Mouse (Mus musculus) myocyte (in vitro differentiated cells): ENCODE data around the gene Slc25a24. TPM values are rescaled to one million over a fixed set of nuclear protein-coding genes. Genes with fewer than 3 reads are reported as not detected.

ENCODE experiments used
- H3K27me3 ChIP-seq: one replicate; pipeline ENCODE4 v1.6.1; 2011; ENCODE audit not compliant: control insufficient read depth, insufficient read depth, insufficient read length
- H3K36me3 ChIP-seq: one replicate; pipeline ENCODE4 v1.6.1; 2011; ENCODE audit not compliant: control insufficient read depth, insufficient read depth
- H3K4me2 ChIP-seq: one replicate; pipeline ENCODE4 v1.6.1; 2011; ENCODE audit warnings: low read depth, control low read depth
- H3K4me3 ChIP-seq: one replicate; pipeline ENCODE4 v1.5.1; 2011; ENCODE audit warnings: mild to moderate bottlenecking, control low read depth, moderate library complexity
- H3K79me2 ChIP-seq: one replicate; pipeline ENCODE4 v1.6.1; 2011; ENCODE audit not compliant: control insufficient read depth, insufficient read depth
- H3ac ChIP-seq: one replicate; pipeline ENCODE4 v1.6.1; 2011; ENCODE audit not compliant: control insufficient read depth, insufficient read length
- CEBPB ChIP-seq: IDR thresholded peaks from 2 replicates; pipeline ENCODE4 v1.6.1; 2011; ENCODE audit warnings: mild to moderate bottlenecking, moderate library complexity; ENCODE audit not compliant: poor library complexity, insufficient read depth, severe bottlenecking
- E2F4 ChIP-seq: IDR thresholded peaks from one replicate; pipeline ENCODE4 v1.6.1; 2011; ENCODE audit warnings: mild to moderate bottlenecking, control low read depth, moderate library complexity; ENCODE audit not compliant: insufficient read depth
- MAX ChIP-seq: IDR thresholded peaks from one replicate; pipeline ENCODE4 v1.6.1; 2011; ENCODE audit warnings: low read depth, mild to moderate bottlenecking, control low read depth
- MYOD1 ChIP-seq, 3 experiments: IDR thresholded peaks; one replicate each; pipeline ENCODE4 v1.6.1; 2011; ENCODE audit warnings: control low read depth in 2 of 3, low read depth in 2 of 3, mild to moderate bottlenecking in 2 of 3, moderate library complexity in 1 of 3; ENCODE audit not compliant: insufficient read length in 2 of 3, control insufficient read depth in 1 of 3
- MYOG ChIP-seq, 3 experiments: IDR thresholded peaks; one replicate each; pipeline ENCODE4 v1.6.1; 2011; ENCODE audit warnings: control low read depth in 2 of 3, low read depth in 2 of 3, mild to moderate bottlenecking in 2 of 3; ENCODE audit not compliant: insufficient read length in 2 of 3, control insufficient read depth in 1 of 3, insufficient read depth in 1 of 3
- POLR2A ChIP-seq: IDR thresholded peaks from one replicate; pipeline ENCODE4 v1.6.1; 2011; ENCODE audit warnings: low read depth, mild to moderate bottlenecking, control low read depth, moderate library complexity; ENCODE audit not compliant: insufficient read length
- POLR2AphosphoS2 ChIP-seq: IDR thresholded peaks from one replicate; pipeline ENCODE4 v1.6.1; 2011; ENCODE audit warnings: low read depth, control low read depth; ENCODE audit not compliant: insufficient read length
- REST ChIP-seq: IDR thresholded peaks from one replicate; pipeline ENCODE4 v1.6.1; 2011; ENCODE audit warnings: mild to moderate bottlenecking, control low read depth, moderate library complexity; ENCODE audit not compliant: insufficient read depth, insufficient read length
- SRF ChIP-seq: IDR thresholded peaks from one replicate; pipeline ENCODE4 v1.6.1; 2011; ENCODE audit warnings: low read depth; ENCODE audit not compliant: control insufficient read depth, insufficient read length
- TCF12 ChIP-seq: IDR thresholded peaks from one replicate; pipeline ENCODE4 v1.6.1; 2011; ENCODE audit warnings: mild to moderate bottlenecking, control low read depth; ENCODE audit not compliant: poor library complexity, insufficient read depth, severe bottlenecking
- TCF3 ChIP-seq: IDR thresholded peaks from one replicate; pipeline ENCODE4 v1.6.1; 2011; ENCODE audit warnings: low read depth, control low read depth; ENCODE audit not compliant: insufficient read length
- USF1 ChIP-seq: IDR thresholded peaks from one replicate; pipeline ENCODE4 v1.6.1; 2011; ENCODE audit warnings: low read depth, mild to moderate bottlenecking, control low read depth, moderate library complexity
- polyA plus RNA-seq: library from polyadenylated mRNA; unstranded; fragments of >200 nt; fragmentation: generic; extraction: Trizol; gene quantifications from one replicate; pipeline ENCODE4 v1.2.1, GENCODE M21; 2012; ENCODE audit warnings: missing spikeins

The Slc25a24 gene
- polyA plus RNA-seq, 1 experiment: 13.9 TPM

DNA sequence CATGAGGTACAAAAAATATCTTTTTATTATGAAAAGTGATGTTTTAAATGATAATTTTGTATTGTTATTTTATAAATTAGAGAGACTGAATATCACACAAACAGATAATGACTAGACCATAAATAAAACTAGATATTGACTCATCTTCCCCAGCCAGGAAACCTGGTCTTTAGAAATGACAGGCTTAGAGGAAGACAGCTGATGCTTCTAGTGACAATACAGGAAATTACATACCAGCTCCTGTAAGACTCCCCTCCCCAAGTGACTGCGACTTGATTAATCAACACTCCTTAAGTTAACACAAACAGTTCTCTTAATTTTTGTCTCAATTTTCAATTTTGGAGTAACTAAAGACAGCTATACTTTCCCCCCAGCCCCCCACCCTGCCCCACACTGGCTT is 12.4 kb downstream of the Slc25a24 start:
- H3K36me3 ChIP-seq: peaks cover 32% of the 10 kb centered on the region
- H3K4me2 ChIP-seq: no peak overlapping the region
- no peak overlapping the region for H3ac ChIP-seq
- H3K4me3 ChIP-seq: no peak overlapping the region
- peaks cover 52% of the 10 kb centered on the region for H3K79me2 ChIP-seq
- TF ChIP-seq MYOD1 (IDR thresholded peaks at IDR 0.05; ENCODE audit: control insufficient read depth in 1 of 3, insufficient read length in 2 of 3, low read depth in 2 of 3): no peak
- no peak for TF ChIP-seq POLR2A
- no peak for TF ChIP-seq CEBPB
- no peak for TF ChIP-seq USF1
- TF ChIP-seq TCF12: no peak
- TF ChIP-seq E2F4: no peak
- no peak for TF ChIP-seq MAX
- TF ChIP-seq REST: no peak
- no peak for TF ChIP-seq MYOG (IDR thresholded peaks at IDR 0.05; ENCODE audit: control insufficient read depth in 1 of 3, insufficient read depth in 1 of 3, insufficient read length in 2 of 3, low read depth in 2 of 3)
- no peak for TF ChIP-seq TCF3
- TF ChIP-seq SRF: no peak
- no peak for TF ChIP-seq POLR2AphosphoS2
- no peaks in the 10 kb centered on the region for H3K27me3 ChIP-seq

DNA sequence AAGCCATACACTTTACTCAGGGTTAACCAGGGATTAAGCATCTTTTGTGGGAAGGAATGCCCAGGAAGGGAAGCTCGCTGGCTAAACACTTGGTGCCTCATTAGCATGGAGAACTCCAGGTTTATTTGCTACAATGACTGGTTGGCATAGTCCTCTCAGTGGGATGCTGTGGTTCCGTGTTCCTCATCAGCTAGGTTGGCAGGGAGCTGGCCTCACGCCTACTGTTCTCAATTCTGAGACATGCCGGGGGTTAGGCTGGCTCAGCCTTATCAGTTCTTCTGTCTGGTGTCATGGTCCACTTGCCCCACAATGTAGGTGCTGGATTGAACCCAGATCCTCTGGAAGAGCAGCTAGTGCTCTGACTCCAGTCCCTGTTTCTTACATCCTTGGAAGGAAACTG is 29.6 kb downstream of the Slc25a24 start:
- no peak for TF ChIP-seq E2F4
- no peak for TF ChIP-seq USF1
- no peak for TF ChIP-seq TCF3
- no peak for TF ChIP-seq POLR2A
- no peak for TF ChIP-seq TCF12
- TF ChIP-seq MYOD1 (IDR thresholded peaks at IDR 0.05; ENCODE audit: control insufficient read depth in 1 of 3, insufficient read length in 2 of 3, low read depth in 2 of 3): no peak
- no peak for TF ChIP-seq MYOG (IDR thresholded peaks at IDR 0.05; ENCODE audit: control insufficient read depth in 1 of 3, insufficient read depth in 1 of 3, insufficient read length in 2 of 3, low read depth in 2 of 3)
- TF ChIP-seq MAX: no peak
- TF ChIP-seq REST: no peak
- no peak for TF ChIP-seq SRF
- TF ChIP-seq CEBPB: no peak
- no peak for TF ChIP-seq POLR2AphosphoS2
- peaks cover 52% of the 10 kb centered on the region for H3K79me2 ChIP-seq
- H3K4me2 ChIP-seq: no peak overlapping the region
- H3K27me3 ChIP-seq: no peaks in the 10 kb centered on the region
- H3K4me3 ChIP-seq: no peak overlapping the region
- peaks cover 21% of the 10 kb centered on the region for H3K36me3 ChIP-seq
- no peak overlapping the region for H3ac ChIP-seq

DNA sequence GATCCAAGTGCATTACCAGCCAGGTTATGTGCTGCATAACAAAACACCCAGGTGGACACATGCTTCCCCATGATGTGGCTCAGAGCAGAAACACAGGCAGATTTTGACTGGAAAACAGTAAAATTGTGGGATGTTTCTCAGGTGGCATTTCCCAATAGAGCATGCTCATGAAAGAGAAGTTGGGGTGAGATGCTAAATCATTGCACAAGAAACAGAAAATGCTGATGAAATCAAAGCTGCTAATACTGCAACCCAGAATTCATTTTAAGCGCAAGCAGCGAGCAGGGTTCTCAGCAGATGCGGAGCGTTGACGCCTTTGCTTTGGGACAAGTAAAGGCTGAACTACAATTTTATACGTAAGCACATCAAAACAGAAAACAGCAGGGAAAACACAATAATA is 30.5 kb downstream of the Slc25a24 start:
- no peak overlapping the region for H3ac ChIP-seq
- H3K4me2 ChIP-seq: no peak overlapping the region
- TF ChIP-seq CEBPB (peak; percentile 36; the same call in 1 of the 2 replicates), SRF (no peak)
- no peak overlapping the region for H3K4me3 ChIP-seq
- peaks cover 25% of the 10 kb centered on the region for H3K36me3 ChIP-seq
- H3K79me2 ChIP-seq: peaks cover 44% of the 10 kb centered on the region
- H3K27me3 ChIP-seq: no peaks in the 10 kb centered on the region

DNA sequence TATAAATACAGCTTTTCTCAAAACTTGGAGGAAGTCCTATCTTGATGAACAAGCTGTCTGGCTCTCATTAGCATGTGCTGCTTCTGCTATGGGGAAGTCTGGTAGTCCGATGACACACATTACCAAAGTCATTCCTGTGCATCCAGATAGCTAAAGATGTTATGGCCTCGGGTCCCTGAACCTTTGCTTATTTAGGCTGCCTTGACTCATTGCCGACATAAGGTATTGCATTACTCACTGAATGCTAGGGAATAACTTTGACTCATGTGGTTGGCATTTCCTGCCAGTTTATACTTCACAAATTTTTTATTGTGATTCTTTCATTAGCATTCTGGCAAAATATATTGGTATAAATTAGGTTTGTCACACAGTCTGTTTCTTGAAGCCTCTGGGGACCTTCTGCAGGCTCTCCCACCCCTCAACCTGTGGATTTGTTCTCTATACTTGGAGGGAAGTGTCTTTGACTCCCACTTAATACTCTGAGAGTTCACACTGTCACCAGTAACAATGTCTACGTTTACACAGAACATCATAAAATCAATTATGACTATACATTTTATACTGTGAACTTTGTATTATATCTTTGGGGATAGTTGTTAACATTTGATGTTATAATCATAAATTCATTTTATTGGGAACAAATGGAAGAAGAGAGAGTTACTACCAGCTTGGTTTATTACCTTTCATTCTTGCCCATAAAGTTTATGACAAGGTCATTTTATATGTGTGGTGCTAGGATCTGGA is 33.1 kb downstream of the Slc25a24 start:
- H3K4me3 ChIP-seq: no peak overlapping the region
- H3K27me3 ChIP-seq: no peaks in the 10 kb centered on the region
- H3K4me2 ChIP-seq: peak overlapping the region; percentile 16
- peaks cover 19% of the 10 kb centered on the region for H3K79me2 ChIP-seq
- H3ac ChIP-seq: no peak overlapping the region
- peaks cover 36% of the 10 kb centered on the region for H3K36me3 ChIP-seq
- TF ChIP-seq CEBPB (0 out of 2 replicates have a peak, but pooled peaks have one; percentile 32), E2F4 (no peak)

DNA sequence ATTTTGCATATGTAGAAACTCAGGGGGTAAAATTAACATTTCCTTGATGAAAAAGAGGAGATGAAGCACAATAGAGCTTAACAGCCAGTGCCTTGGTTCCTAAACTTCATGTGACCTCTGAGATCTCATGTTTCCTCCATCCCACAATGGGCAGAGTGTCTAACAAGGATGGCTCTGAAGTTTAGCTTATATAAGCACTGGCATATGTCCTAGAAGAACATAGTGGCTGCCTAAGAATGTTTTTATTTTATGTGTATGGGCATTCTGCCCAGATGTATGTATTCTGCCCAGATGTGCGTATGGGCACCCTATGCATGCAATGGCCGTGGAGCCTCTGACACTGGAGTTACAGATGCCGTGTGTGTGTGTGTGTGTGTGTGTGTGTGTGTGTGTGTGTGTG is 34.5 kb downstream of the Slc25a24 start:
- Histone ChIP-seq H3K4me2 (no peak overlapping the region), H3K36me3 (peaks cover 40% of the 10 kb centered on the region), H3K79me2 (peaks cover 5% of the 10 kb centered on the region), H3K27me3 (no peaks in the 10 kb centered on the region), H3K4me3 (no peak overlapping the region), H3ac (no peak overlapping the region)
- TF ChIP-seq MAX: no peak
- TF ChIP-seq USF1: no peak

DNA sequence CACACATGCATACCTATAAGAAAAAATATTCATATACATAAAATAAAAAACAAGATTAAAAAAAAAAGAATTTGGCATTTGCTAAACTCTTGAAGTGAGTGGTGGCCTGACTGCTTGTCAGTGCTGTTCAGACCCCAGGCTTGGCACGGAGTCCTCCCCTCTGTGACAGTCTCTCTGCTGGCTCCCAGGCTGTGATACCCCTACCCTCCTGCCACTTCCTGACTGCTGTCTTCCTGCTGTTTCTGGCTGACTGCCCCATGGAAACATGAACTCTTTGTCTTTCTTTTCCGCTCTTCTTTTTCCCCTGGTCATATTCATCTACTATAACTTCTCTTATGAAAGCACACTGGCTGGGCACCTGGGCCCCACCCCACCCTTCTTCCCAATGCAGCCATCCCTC is 41.1 kb downstream of the Slc25a24 start:
- H3K36me3 ChIP-seq: peaks cover 42% of the 10 kb centered on the region

More for the DNA sequence above, 41.1 kb downstream of the Slc25a24 start:
- Histone ChIP-seq H3K4me2 (peak overlapping the region; percentile 90), H3ac (no peak overlapping the region), H3K27me3 (no peaks in the 10 kb centered on the region), H3K4me3 (no peak overlapping the region), H3K79me2 (no peaks in the 10 kb centered on the region)
- TF ChIP-seq MYOD1 (IDR thresholded peaks at IDR 0.05; ENCODE audit: control insufficient read depth in 1 of 3, insufficient read length in 2 of 3, low read depth in 2 of 3): no peak
- no peak for TF ChIP-seq CEBPB
- TF ChIP-seq E2F4: no peak
- TF ChIP-seq POLR2AphosphoS2: no peak
- TF ChIP-seq TCF3: no peak
- no peak for TF ChIP-seq MAX
- no peak for TF ChIP-seq MYOG (IDR thresholded peaks at IDR 0.05; ENCODE audit: control insufficient read depth in 1 of 3, insufficient read depth in 1 of 3, insufficient read length in 2 of 3, low read depth in 2 of 3)
- TF ChIP-seq POLR2A: no peak
- no peak for TF ChIP-seq SRF
- no peak for TF ChIP-seq USF1
- no peak for TF ChIP-seq TCF12
- no peak for TF ChIP-seq REST
